Mouse (Mus musculus): ENCODE measurements at regions not wholly inside any gene's neighbourhood (a gene's known extent, or its start where the extent isn't known, plus 50 kb on each side); places are given as distances from the start of the nearest gene placed in this dataset.

DNA sequence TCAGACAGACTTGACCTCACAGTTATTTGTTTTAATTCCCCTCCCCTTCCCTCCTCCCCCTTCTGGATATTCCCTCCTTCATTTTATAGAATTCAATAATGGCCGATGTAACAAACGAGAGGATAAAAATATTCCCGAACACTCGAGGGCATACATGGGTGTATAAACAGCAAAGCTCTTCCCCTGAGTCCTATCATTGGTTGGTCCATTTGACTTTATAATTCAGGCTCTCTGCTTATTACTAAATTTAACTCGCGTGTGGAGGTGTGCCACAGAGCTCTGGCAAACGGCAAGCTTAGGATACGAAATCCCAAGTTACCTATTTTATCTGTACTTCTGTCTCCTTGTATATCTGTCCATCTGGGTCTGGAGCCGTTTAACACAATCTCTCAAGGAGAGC, 82.1 kb upstream of the Zfp64 start:
- DNase-seq (ENCODE audit: low read depth): no peak

GRCm38 (mm10) chr2:169035315-169035714, 79.9 kb upstream of the Zfp64 start:
- DNase-seq (ENCODE audit: low read depth): no peak

DNA sequence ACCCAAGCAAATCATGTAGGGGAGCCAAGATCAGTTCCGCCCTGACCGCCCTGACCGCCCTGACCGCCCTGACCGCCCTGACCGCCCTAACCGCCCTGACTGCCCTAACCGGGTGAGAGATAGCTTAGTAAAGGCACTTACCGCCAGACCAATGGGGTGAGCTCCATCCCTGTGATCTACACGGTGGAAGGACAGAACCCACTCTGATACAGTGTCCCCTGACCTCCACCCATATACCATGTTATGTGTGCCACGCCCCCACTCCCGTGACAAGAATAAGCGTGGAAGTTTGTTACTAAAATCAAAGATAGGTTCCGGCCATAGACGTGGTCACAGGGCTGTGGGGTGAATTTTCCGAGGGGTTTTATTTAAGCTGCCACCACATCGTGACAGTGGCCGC, 78.6 kb upstream of the Zfp64 start:
- DNase-seq (ENCODE audit: low read depth): no peak

- DNase-seq (ENCODE audit: low read depth): no peak
These were observed 77.8 kb upstream of the Zfp64 start for GRCm38 (mm10) chr2:169033181-169033580.

- DNase-seq (ENCODE audit: low read depth): no peak
These were observed 73.2 kb upstream of the Zfp64 start for GRCm38 (mm10) chr2:169028531-169029114.

GRCm38 (mm10) chr2:169019037-169019436, 63.6 kb upstream of the Zfp64 start:
- DNase-seq (ENCODE audit: low read depth): no peak

- no peak for DNase-seq (ENCODE audit: low read depth)
These were observed 54.9 kb upstream of the Zfp64 start for GRCm38 (mm10) chr2:169010271-169010670.

DNA sequence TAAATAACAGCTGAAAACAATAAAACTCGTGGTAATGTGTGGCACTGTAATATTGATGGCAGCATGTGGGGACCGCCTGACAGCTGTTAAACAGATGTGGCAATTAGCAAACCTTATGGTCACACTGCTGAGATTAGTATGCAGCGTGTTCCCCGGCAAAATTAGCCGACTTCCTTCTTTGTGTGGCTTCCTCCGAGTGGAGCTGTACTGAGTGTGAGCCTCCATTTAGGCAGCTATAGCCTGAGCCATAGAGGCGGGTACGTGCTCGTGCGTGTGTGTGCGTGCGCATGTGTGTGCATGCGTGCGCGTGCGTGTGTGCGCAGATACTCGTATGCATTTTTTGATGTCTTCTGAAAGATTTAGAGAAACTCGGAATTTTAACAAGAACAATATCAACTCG, 53.4 kb upstream of the Zfp64 start:
- no peak for DNase-seq (ENCODE audit: low read depth)

DNA sequence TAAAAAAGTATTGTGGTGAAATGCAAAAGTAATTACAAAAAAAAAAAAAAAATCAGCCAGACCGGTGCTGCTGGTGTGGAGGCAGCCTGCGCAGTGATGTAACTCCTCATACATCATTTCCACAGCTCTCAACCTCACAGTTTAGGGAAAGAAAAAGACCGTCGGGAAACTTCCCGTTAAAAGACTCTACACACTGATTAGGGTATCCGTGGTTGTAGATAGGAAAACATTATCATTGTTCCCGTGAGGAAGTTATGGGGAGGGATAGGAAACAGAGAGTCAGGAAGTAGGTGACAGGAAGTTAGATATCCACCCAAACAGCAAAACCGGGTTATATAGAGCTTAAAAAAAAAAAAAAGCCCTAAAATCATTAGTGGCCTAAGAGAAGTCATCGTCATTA, 52.9 kb upstream of the Zfp64 start:
- no peak for DNase-seq (ENCODE audit: low read depth)

DNA sequence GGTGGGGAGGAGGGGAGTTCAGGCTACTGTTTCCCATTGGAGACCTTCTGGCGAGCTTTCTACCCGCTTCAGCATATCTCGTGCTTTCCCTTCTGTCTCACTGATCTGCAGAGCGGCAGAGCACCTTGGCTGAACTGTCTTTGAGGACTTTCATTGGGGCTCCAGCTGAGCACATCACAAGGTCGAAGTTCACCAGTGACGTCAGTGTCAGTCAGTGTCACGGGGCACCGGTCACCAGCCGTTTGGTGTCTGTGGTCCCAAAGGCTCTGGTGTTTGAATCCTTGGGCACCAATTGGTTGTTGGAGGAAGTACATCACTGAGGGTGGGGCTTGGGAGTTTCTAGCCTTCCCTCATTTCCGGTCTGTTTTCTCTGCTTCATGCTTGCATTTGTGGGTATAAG, 51.2 kb upstream of the Zfp64 start:
- DNase-seq (ENCODE audit: low read depth): no peak

GRCm38 (mm10) chr2:169005810-169006209, 50.4 kb upstream of the Zfp64 start:
- DNase-seq (ENCODE audit: low read depth): no peak

Measured in gonadal fat pad, adult 2 months (tissue).